Mouse (Mus musculus) ovary, postnatal 36 days (tissue): ENCODE measurements around the gene Gdpd4.

Source experiments
- DNase-seq: peaks from one replicate; pipeline ENCODE4 v3.0.0; 2022; ENCODE audit warnings: low spot score, mixed read lengths

Gene Gdpd4

GRCm38 (mm10) chr7:97919742-97920141, at the start of gene Gdpd4:
Gene Gdpd4 (plus strand): TSS chr7:97919955.
- DNase-seq = no peak

GRCm38 (mm10) chr7:97872396-97872795, 47.4 kb upstream of the Gdpd4 start:
- DNase-seq = no peak

- DNase-seq = no peak
Observed at GRCm38 (mm10) chr7:97873317-97873716, 46.4 kb upstream of the Gdpd4 start.

GRCm38 (mm10) chr7:97877846-97878538, 41.8 kb upstream of the Gdpd4 start:
- DNase-seq = no peak

- no peak for DNase-seq
Observed at GRCm38 (mm10) chr7:97911646-97912045, 8.1 kb upstream of the Gdpd4 start.

GRCm38 (mm10) chr7:97914833-97915516, 4.8 kb upstream of the Gdpd4 start:
- DNase-seq = no peak

GRCm38 (mm10) chr7:97925819-97926218, 6.1 kb downstream of the Gdpd4 start:
- no peak for DNase-seq

- no peak for DNase-seq
Observed at GRCm38 (mm10) chr7:97926978-97927377, 7.2 kb downstream of the Gdpd4 start.

GRCm38 (mm10) chr7:97944485-97944884, 24.7 kb downstream of the Gdpd4 start:
- DNase-seq = no peak

GRCm38 (mm10) chr7:97972486-97972885, 52.7 kb downstream of the Gdpd4 start:
- DNase-seq = no peak

GRCm38 (mm10) chr7:97977463-97977862, 57.7 kb downstream of the Gdpd4 start:
- peak; percentile 31 for DNase-seq

- DNase-seq = peak; percentile 31
Observed at GRCm38 (mm10) chr7:97984108-97984834, 64.5 kb downstream of the Gdpd4 start.

- no peak for DNase-seq
Observed at GRCm38 (mm10) chr7:98002617-98003016, 82.9 kb downstream of the Gdpd4 start.

GRCm38 (mm10) chr7:98048101-98048824, 128.5 kb downstream of the Gdpd4 start:
- DNase-seq = no peak

- DNase-seq = peak; percentile 54
Observed at GRCm38 (mm10) chr7:98051980-98052379, 132.2 kb downstream of the Gdpd4 start.

- no peak for DNase-seq
Observed at GRCm38 (mm10) chr7:98054461-98054860, 134.7 kb downstream of the Gdpd4 start.

- no peak for DNase-seq
Observed at GRCm38 (mm10) chr7:98054942-98055341, 135.2 kb downstream of the Gdpd4 start.

GRCm38 (mm10) chr7:98066229-98066628, 146.5 kb downstream of the Gdpd4 start:
- DNase-seq = no peak

GRCm38 (mm10) chr7:98071620-98072019, 151.9 kb downstream of the Gdpd4 start:
- DNase-seq = peak; percentile 84

GRCm38 (mm10) chr7:98077453-98077852, 157.7 kb downstream of the Gdpd4 start:
- no peak for DNase-seq

- DNase-seq = no peak
Observed at GRCm38 (mm10) chr7:98082376-98082775, 162.6 kb downstream of the Gdpd4 start.
